In the genomic region with DNA sequence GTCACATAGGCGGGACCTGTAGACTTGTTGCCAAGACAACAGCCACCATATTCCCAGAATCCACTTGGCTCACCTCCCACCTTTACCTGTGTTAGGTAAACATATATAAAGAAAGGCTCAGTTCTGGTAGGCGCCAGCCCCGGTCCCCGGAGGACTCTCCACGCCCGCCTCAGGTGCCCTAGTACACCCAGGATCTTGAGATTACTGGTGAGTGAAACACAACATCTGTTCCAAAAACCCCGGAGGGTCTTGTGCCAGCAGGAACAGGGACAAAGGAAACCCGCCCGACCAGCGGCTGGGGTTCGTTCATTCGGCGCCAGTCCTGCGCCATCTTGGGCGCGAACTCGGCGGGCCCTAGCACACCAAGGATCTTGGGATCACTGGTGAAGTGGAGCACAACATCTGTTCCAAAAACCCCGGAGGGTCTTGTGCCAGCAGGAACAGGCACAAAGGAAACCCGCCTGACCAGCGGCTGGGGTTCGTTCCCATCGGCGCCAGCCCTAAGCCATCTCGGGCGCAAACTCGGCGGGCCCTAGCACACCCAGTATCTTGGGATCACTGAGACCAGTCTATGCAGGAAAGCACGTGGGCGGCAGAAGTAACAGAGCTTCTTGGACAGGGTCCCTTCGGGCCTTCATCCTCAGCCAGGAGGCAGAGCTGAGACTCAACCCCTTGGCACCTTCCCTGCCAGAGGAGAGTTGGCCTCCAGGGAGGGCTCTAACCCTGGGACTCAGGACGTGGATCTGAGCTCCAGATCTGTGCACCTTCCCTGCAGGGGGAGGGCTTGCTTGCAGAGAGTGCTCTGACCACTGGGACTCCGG, we compare ENCODE assay signal across 7 mouse cellular contexts. TPM values are rescaled to one million over a fixed set of nuclear protein-coding genes. Genes with fewer than 3 reads are reported as not detected.
DNase-seq lines count a peak whose midpoint lies in the region; ATAC-seq and TF ChIP-seq lines count a peak whose summit lies in the region.

No protein-coding gene starts in this region.

- peak overlapping the region; percentile 64 for H3K9ac ChIP-seq in liver, embryonic 11.5 days (ENCODE audit: low read depth, low read length)
- H3K9ac ChIP-seq in neural tube, embryonic 14.5 days (replicated peaks; ENCODE audit: low read depth, low read length) = peak overlapping the region; percentile 67

- H3K36me3 ChIP-seq in liver, embryonic 11.5 days (ENCODE audit: control insufficient read depth, insufficient read depth, low read length) = no peaks in the 10 kb centered on the region
- H3K36me3 ChIP-seq in neural tube, embryonic 14.5 days (ENCODE audit: control insufficient read depth, insufficient read depth, low read length) = no peaks in the 10 kb centered on the region

- H3K4me1 ChIP-seq in liver, embryonic 11.5 days (replicated peaks; ENCODE audit: control insufficient read depth, insufficient read depth, low read length) = no peaks in the 10 kb centered on the region
- H3K4me1 ChIP-seq in neural tube, embryonic 14.5 days (ENCODE audit: control insufficient read depth, insufficient read depth, low read length) = no peaks in the 10 kb centered on the region

- H3K27me3 ChIP-seq in liver, embryonic 11.5 days (replicated peaks; ENCODE audit: control insufficient read depth, insufficient read depth, low read length) = no peaks in the 10 kb centered on the region
- no peaks in the 10 kb centered on the region for H3K27me3 ChIP-seq in neural tube, embryonic 14.5 days (ENCODE audit: control insufficient read depth, insufficient read depth, low read length)

- peak; percentile 79 for DNase-seq in brain, embryonic 14.5 days (ENCODE audit: low read depth)
- DNase-seq in cerebellum, postnatal 14 days = peak; percentile 61 to 64
- DNase-seq in frontal cortex, postnatal 25 days (ENCODE audit: low spot score in 2 of 2) = peak; percentile 16 to 30
- peak; percentile 57 for DNase-seq in kidney, postnatal 10 days
- DNase-seq in liver, embryonic 11.5 days (ENCODE audit: low spot score) = peak; percentile 69
- no peak for DNase-seq in thymus, adult 18-20 months

- no peak for TF ChIP-seq CTCF in brain, embryonic 14.5 days (IDR thresholded peaks at IDR 0.05; ENCODE audit: borderline replicate concordance, extremely low read depth, insufficient read depth, insufficient read length)

- H3K9me3 ChIP-seq in liver, embryonic 11.5 days (ENCODE audit: control insufficient read depth, low read length) = no peaks in the 10 kb centered on the region
- no peaks in the 10 kb centered on the region for H3K9me3 ChIP-seq in neural tube, embryonic 14.5 days (ENCODE audit: control insufficient read depth, low read length)

- peak overlapping the region; percentile 71 for H3K4me2 ChIP-seq in liver, embryonic 11.5 days
- H3K4me2 ChIP-seq in neural tube, embryonic 14.5 days (ENCODE audit: low read depth, low read length) = peak overlapping the region; percentile 65

- 8% methylated on average over 33 of the region's 33 CpGs for WGBS in liver, embryonic 11.5 days
- 10% methylated on average over 33 of the region's 33 CpGs for WGBS in neural tube, embryonic 14.5 days

- TF ChIP-seq POLR2A in brain, embryonic 14.5 days (IDR thresholded peaks at IDR 0.05; ENCODE audit: borderline replicate concordance, extremely low read depth, insufficient read depth, insufficient read length, poor library complexity, severe bottlenecking) = no peak

- H3K27ac ChIP-seq in liver, embryonic 11.5 days (ENCODE audit: low read depth, low read length) = no peak overlapping the region
- H3K27ac ChIP-seq in neural tube, embryonic 14.5 days (ENCODE audit: low read depth, low read length) = peak overlapping the region; percentile 66; the same call in 1 of the 2 replicates

- peak overlapping the region; percentile 53 for H3K4me3 ChIP-seq in liver, embryonic 11.5 days (ENCODE audit: low read depth, low read length)
- H3K4me3 ChIP-seq in neural tube, embryonic 14.5 days (ENCODE audit: low read depth, low read length) = peak overlapping the region; percentile 47

- ATAC-seq in liver, embryonic 11.5 days (replicated peaks; ENCODE audit: low FRiP score) = peak; percentile 61
- ATAC-seq in neural tube, embryonic 14.5 days (ENCODE audit: low read depth) = peak; percentile 84

RNA-seq across cellular contexts. Expression of gene Acer2, which starts 56.6 kb away (rescaled TPM):
- 8.9 and 12.7 TPM in 2 replicates for polyA plus RNA-seq in brain, embryonic 14.5 days (2012; rRNA removed)
- polyA plus RNA-seq in liver, embryonic 11.5 days (2014; fragmentation: Nextera tagmentation; extraction: Ambion mirVana) = 16.3 and 19.4 TPM in 2 replicates
- polyA plus RNA-seq in neural tube, embryonic 14.5 days (2014; fragmentation: Nextera tagmentation; extraction: Ambion mirVana) = 23.3 and 23.5 TPM in 2 replicates

Comparison
In these comparisons a context has a peak if more than half of its experiments do, and no peak if none do; other contexts are left out.
1. DNase-seq: peak in brain, embryonic 14.5 days (single experiment), cerebellum, postnatal 14 days (2 of 2), frontal cortex, postnatal 25 days (2 of 2), kidney, postnatal 10 days (single experiment) and liver, embryonic 11.5 days (single experiment); none in thymus, adult 18-20 months (0 of 2).